Mouse (Mus musculus) forebrain, embryonic 13.5 days (tissue): Measurements from ENCODE around the gene H2afx. TPM values are rescaled to one million over a fixed set of nuclear protein-coding genes. Genes with fewer than 3 reads are reported as not detected.

ENCODE experiments used
- ATAC-seq: fragments of 200-750 bp; cut with Nextera tagmentation; 2 replicates; pipeline ENCODE4 v1.8.0; 2017
- H3K27ac ChIP-seq: fragments of 300-500 bp; sonication (generic); 2 replicates; pipeline ENCODE4 v1.5.1; 2015; ENCODE audit warnings: inconsistent platforms, mild to moderate bottlenecking, moderate library complexity
- H3K27me3 ChIP-seq: fragments of 300-500 bp; sonication (generic); 2 replicates; pipeline ENCODE4 v1.6.1; 2015; ENCODE audit warnings: mild to moderate bottlenecking, inconsistent platforms
- H3K36me3 ChIP-seq: fragments of 300-500 bp; sonication (generic); 2 replicates; pipeline ENCODE4 v1.6.1; 2015; ENCODE audit warnings: mild to moderate bottlenecking, inconsistent platforms; ENCODE audit not compliant: poor library complexity, severe bottlenecking
- H3K4me1 ChIP-seq: fragments of 300-500 bp; sonication (generic); 2 replicates; pipeline ENCODE4 v1.6.1; 2015; ENCODE audit warnings: inconsistent platforms
- H3K4me2 ChIP-seq: fragments of 300-500 bp; sonication (generic); 2 replicates; pipeline ENCODE4 v1.6.1; 2015; ENCODE audit warnings: inconsistent platforms, mild to moderate bottlenecking, moderate library complexity
- H3K4me3 ChIP-seq: fragments of 300-500 bp; sonication (generic); 2 replicates; pipeline ENCODE4 v1.5.1; 2015; ENCODE audit warnings: mild to moderate bottlenecking, inconsistent platforms
- H3K9ac ChIP-seq: fragments of 300-500 bp; sonication (generic); 2 replicates; pipeline ENCODE4 v1.6.1; 2015; ENCODE audit warnings: mild to moderate bottlenecking, inconsistent platforms
- H3K9me3 ChIP-seq: fragments of 300-500 bp; sonication (generic); replicated peaks from 2 replicates; pipeline ENCODE4 v1.6.1; 2016; ENCODE audit warnings: inconsistent platforms
- WGBS: fragments of 180-500 bp; shearing (Covaris S2); methylation state at CpG from one replicate; pipeline ENCODE4 v1.1.7; 2015; 5-methylcytosine and 5-hydroxymethylcytosine counted together
- polyA plus RNA-seq: library from polyadenylated mRNA; unstranded; fragments of >200 nt; fragmentation: Nextera tagmentation; extraction: Ambion mirVana; gene quantifications from 2 replicates; pipeline ENCODE4 v1.2.1, GENCODE M21; 2015

Gene H2afx
- polyA plus RNA-seq, 1 experiment from 2014 or later: 393 TPM

GRCm38 (mm10) chr9:44307248-44307647 is 27.2 kb upstream of the H2afx start:
- no peak overlapping the region for H3K27ac ChIP-seq
- 88% methylated on average over 2 of the region's 2 CpGs for WGBS
- peaks cover 28% of the 10 kb centered on the region for H3K4me1 ChIP-seq
- H3K4me3 ChIP-seq: no peak overlapping the region
- no peak overlapping the region for H3K9ac ChIP-seq
- H3K4me2 ChIP-seq: no peak overlapping the region
- H3K27me3 ChIP-seq: no peaks in the 10 kb centered on the region
- ATAC-seq: no peak
- peaks cover 21% of the 10 kb centered on the region for H3K36me3 ChIP-seq
- no peaks in the 10 kb centered on the region for H3K9me3 ChIP-seq

- no peak overlapping the region for H3K9ac ChIP-seq
- no peak overlapping the region for H3K27ac ChIP-seq
- ATAC-seq: no peak
- peaks cover 39% of the 10 kb centered on the region for H3K36me3 ChIP-seq
- 67% methylated on average over 3 of the region's 3 CpGs for WGBS
- H3K9me3 ChIP-seq: no peaks in the 10 kb centered on the region
- no peaks in the 10 kb centered on the region for H3K27me3 ChIP-seq
- H3K4me3 ChIP-seq: no peak overlapping the region
- no peak overlapping the region for H3K4me2 ChIP-seq
- peaks cover 22% of the 10 kb centered on the region for H3K4me1 ChIP-seq
These were observed 24.7 kb upstream of the H2afx start for GRCm38 (mm10) chr9:44309756-44310155.

DNA sequence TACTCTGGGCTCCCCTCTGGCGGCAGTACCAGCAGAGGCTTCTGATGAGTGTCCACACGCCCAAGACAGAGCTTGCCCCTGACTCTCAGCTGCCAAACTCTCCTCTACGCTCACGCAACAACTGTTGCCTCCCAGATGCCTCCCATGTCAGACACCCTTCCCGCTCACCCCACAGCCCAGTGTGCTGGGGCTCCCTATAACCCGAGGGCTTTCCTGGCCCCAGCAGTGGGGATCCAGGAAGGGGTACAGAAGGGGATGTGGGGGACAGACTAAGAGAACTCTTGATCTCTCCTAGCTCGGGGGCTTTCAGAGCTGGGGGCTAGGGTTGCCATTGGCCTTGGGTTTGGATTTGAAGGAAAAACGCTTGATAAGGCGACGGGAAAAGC is 23.8 kb upstream of the H2afx start:
- no peak for ATAC-seq
- Histone ChIP-seq H3K9ac (no peak overlapping the region), H3K27me3 (no peaks in the 10 kb centered on the region), H3K9me3 (no peaks in the 10 kb centered on the region), H3K4me2 (no peak overlapping the region), H3K4me1 (peaks cover 19% of the 10 kb centered on the region; the same call in 1 of the 2 replicates), H3K36me3 (peaks cover 49% of the 10 kb centered on the region), H3K27ac (no peak overlapping the region), H3K4me3 (no peak overlapping the region)
- WGBS: 31% methylated on average over 10 of the region's 10 CpGs

GRCm38 (mm10) chr9:44311136-44312134 is 23.1 kb upstream of the H2afx start:
- 4% methylated on average over 27 of the region's 27 CpGs for WGBS
- H3K36me3 ChIP-seq: peaks cover 56% of the 10 kb centered on the region
- no peaks in the 10 kb centered on the region for H3K9me3 ChIP-seq
- no peaks in the 10 kb centered on the region for H3K27me3 ChIP-seq
- H3K4me1 ChIP-seq: peaks cover 19% of the 10 kb centered on the region; the same call in 1 of the 2 replicates
- H3K27ac ChIP-seq: no peak overlapping the region
- H3K4me3 ChIP-seq: no peak overlapping the region
- H3K9ac ChIP-seq: no peak overlapping the region
- no peak overlapping the region for H3K4me2 ChIP-seq
- ATAC-seq: no peak

DNA sequence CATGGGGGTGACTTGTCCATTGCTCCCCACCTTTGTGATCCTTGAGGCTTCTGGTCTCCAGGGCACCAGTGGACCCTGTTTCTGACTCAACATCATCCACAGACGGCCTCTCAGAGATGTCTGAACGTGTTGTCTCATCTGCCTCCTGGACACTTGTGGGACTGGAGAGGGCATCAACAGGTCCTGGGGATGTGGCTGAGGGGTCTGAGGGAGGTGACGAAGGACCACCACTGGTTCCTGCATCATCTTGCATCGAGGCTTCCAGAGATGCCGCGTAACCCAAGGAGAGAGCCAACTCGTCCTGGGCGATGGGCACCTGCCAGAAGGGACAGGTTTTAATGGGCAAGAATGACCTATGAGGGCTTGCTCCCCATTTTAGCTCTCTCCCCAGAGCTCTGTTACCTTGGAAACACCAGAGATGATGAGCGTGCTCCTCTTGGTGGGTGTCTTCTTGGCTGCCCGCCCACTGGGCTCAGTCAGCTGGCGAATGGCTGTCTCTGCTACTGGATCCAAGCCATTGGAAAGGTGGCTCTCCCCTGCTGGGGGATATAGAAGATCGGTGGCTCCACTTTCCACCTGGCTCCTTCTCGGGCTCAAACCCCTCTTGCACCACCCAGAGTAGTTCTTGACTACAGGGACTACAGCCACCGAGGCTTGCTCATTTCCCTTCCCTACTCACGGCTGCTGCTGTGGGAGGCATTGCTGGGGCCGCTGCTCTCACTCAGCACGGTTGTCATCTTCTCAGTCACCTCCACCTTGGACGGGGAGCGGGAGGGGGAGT is 20.8 kb upstream of the H2afx start:
- peak overlapping the region; percentile 9; the same call in 1 of the 2 replicates for H3K9ac ChIP-seq
- WGBS: 70% methylated on average over 19 of the region's 19 CpGs
- no peak overlapping the region for H3K27ac ChIP-seq
- H3K4me3 ChIP-seq: no peak overlapping the region
- no peak for ATAC-seq
- 0 out of 2 replicates have a peak overlapping the region, but pooled peaks have one; percentile 3 for H3K4me2 ChIP-seq
- H3K4me1 ChIP-seq: peaks cover 32% of the 10 kb centered on the region
- no peaks in the 10 kb centered on the region for H3K9me3 ChIP-seq
- peaks cover 63% of the 10 kb centered on the region for H3K36me3 ChIP-seq
- H3K27me3 ChIP-seq: no peaks in the 10 kb centered on the region

DNA sequence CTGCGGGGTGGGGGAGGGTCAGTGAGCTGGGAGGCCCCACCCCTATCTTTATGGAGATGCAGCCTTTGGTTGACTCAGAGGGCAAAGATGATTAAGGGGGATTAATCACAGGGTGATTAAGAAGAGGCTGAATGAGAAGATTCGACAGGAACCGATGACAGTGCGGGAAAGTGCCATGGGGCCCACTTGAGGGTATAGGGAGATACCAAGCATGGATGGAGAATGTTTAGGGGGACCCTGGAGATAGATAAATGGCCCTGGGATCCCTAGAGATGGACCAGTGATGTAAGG is 20.3 kb upstream of the H2afx start:
- Histone ChIP-seq H3K27ac (no peak overlapping the region), H3K27me3 (no peaks in the 10 kb centered on the region), H3K9me3 (no peaks in the 10 kb centered on the region), H3K4me3 (no peak overlapping the region), H3K9ac (peak overlapping the region; percentile 9; the same call in 1 of the 2 replicates), H3K36me3 (peaks cover 63% of the 10 kb centered on the region), H3K4me2 (0 out of 2 replicates have a peak overlapping the region, but pooled peaks have one; percentile 3), H3K4me1 (peaks cover 37% of the 10 kb centered on the region)
- ATAC-seq: no peak
- WGBS: 49% methylated on average over 4 of the region's 4 CpGs

GRCm38 (mm10) chr9:44314910-44315309 is 19.6 kb upstream of the H2afx start:
- Histone ChIP-seq H3K9me3 (no peaks in the 10 kb centered on the region), H3K4me2 (no peak overlapping the region), H3K36me3 (peaks cover 63% of the 10 kb centered on the region), H3K9ac (no peak overlapping the region), H3K4me1 (peaks cover 41% of the 10 kb centered on the region), H3K27ac (no peak overlapping the region), H3K27me3 (no peaks in the 10 kb centered on the region), H3K4me3 (no peak overlapping the region)
- 93% methylated on average over 18 of the region's 18 CpGs for WGBS
- no peak for ATAC-seq

- WGBS: 67% methylated on average over 4 of the region's 4 CpGs
- ATAC-seq: no peak
- peaks cover 35% of the 10 kb centered on the region for H3K4me1 ChIP-seq
- H3K9me3 ChIP-seq: no peaks in the 10 kb centered on the region
- H3K27me3 ChIP-seq: no peaks in the 10 kb centered on the region
- H3K4me3 ChIP-seq: no peak overlapping the region
- H3K4me2 ChIP-seq: peak overlapping the region; percentile 97
- H3K9ac ChIP-seq: no peak overlapping the region
- peaks cover 47% of the 10 kb centered on the region for H3K36me3 ChIP-seq
- H3K27ac ChIP-seq: no peak overlapping the region
These were observed 17.0 kb upstream of the H2afx start for GRCm38 (mm10) chr9:44317452-44317851.

- peak overlapping the region; percentile 93 for H3K9ac ChIP-seq
- ATAC-seq: no peak
- peaks cover 35% of the 10 kb centered on the region for H3K4me1 ChIP-seq
- H3K36me3 ChIP-seq: peaks cover 39% of the 10 kb centered on the region
- peak overlapping the region; percentile 97 for H3K4me2 ChIP-seq
- H3K4me3 ChIP-seq: peak overlapping the region; percentile 97
- no peaks in the 10 kb centered on the region for H3K9me3 ChIP-seq
- no peaks in the 10 kb centered on the region for H3K27me3 ChIP-seq
- 50% methylated on average over 5 of the region's 5 CpGs for WGBS
- no peak overlapping the region for H3K27ac ChIP-seq
These were observed 16.2 kb upstream of the H2afx start for GRCm38 (mm10) chr9:44318076-44318825.

DNA sequence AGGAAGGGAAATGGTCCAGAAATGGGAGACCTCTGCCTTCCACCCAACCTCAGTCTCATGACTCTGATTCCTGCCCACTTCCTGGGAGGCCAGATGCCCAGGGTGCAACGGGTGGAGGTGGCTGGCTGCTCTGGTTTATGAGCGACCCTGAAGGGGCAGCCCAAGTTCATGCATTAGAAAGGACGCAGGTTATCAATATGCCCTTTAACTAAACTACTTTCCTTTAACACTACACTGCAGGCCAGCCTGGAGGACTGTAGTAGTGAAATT is 15.7 kb upstream of the H2afx start:
- no peak overlapping the region for H3K27ac ChIP-seq

DNA sequence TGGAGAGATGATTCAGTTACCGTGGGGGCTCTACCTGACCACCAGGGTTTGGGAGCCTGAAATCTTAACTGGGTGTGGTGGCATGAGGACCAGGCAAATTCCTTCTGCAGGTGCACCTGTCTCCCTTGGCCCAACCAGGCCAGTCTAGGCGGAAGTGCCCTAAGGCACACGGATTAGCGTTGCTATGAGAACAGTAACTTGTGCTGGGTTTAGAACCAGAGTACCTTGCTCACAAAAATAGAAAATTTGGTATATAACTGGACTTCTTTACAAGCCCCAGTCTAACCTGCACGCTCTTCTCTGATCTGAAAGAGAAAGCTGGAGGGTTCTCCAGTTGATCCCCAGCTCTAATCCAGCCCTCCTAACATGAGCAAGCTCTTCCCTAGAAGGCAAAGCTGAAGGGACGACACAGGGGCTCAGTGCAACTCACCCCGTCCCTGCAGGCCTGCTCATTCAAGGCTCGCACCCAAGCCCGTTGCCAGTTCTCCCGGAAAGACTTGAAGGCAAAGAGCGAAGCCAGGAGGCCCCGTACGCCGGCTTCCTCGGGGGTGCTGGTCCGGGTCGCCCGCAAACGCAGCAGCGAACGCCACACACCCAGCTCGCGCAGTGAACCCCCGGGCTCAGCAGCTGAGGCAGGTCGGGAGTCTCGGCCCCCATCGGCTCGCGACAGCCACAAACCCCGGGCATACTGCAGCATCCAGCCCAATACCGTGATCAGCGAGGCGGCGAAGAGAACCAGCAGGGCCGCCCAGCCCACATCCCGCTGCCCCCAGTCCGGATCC is 15.2 kb upstream of the H2afx start:
- peak overlapping the region; percentile 97 for H3K4me2 ChIP-seq
- no peaks in the 10 kb centered on the region for H3K27me3 ChIP-seq
- ATAC-seq: peak; percentile 13
- H3K27ac ChIP-seq: peak overlapping the region; percentile 68
- peak overlapping the region; percentile 93 for H3K9ac ChIP-seq
- peaks cover 29% of the 10 kb centered on the region for H3K4me1 ChIP-seq
- H3K9me3 ChIP-seq: no peaks in the 10 kb centered on the region
- H3K36me3 ChIP-seq: peaks cover 29% of the 10 kb centered on the region
- WGBS: 3% methylated on average over 37 of the region's 37 CpGs
- peak overlapping the region; percentile 97 for H3K4me3 ChIP-seq

More for the DNA sequence above, 15.7 kb upstream of the H2afx start:
- no peaks in the 10 kb centered on the region for H3K27me3 ChIP-seq
- peak overlapping the region; percentile 93 for H3K9ac ChIP-seq
- H3K9me3 ChIP-seq: no peaks in the 10 kb centered on the region
- peak overlapping the region; percentile 97 for H3K4me3 ChIP-seq
- H3K4me1 ChIP-seq: peaks cover 33% of the 10 kb centered on the region
- peaks cover 34% of the 10 kb centered on the region for H3K36me3 ChIP-seq
- peak overlapping the region; percentile 97 for H3K4me2 ChIP-seq
- ATAC-seq: no peak
- 31% methylated on average over 3 of the region's 3 CpGs for WGBS
